Mouse (Mus musculus): ENCODE measurements around the gene Polq.

- TF ChIP-seq POLR2A (IDR thresholded peaks at IDR 0.05; ENCODE audit: control insufficient read depth in 1 of 2, insufficient read depth in 1 of 2, low read depth in 1 of 2, low read length in 2 of 2, poor library complexity in 1 of 2) (no peak), MAZ (IDR thresholded peaks at IDR 0.05; ENCODE audit: low read depth, low read length) (no peak), CTCF (IDR thresholded peaks at IDR 0.05 in 2 of 3, conservative IDR thresholded peaks at IDR 0.05 in 1 of 3; ENCODE audit: control insufficient read depth in 1 of 3, insufficient read depth in 1 of 3, low read depth in 2 of 3, low read length in 3 of 3, poor library complexity in 1 of 3, severe bottlenecking in 1 of 3) (no peak)
These were observed 97.2 kb downstream of the Polq start for GRCm38 (mm10) chr16:37108763-37109162.
